Mouse (Mus musculus): ENCODE measurements at regions not wholly inside any gene's neighbourhood (a gene's known extent, or its start where the extent isn't known, plus 50 kb on each side); places are given as distances from the start of the nearest gene placed in this dataset.

GRCm38 (mm10) chr12:119034828-119035227 lies 68.6 kb upstream of the Abcb5 start:
- intact Hi-C loops (cut with DNase I): no loop called here
- no peak for DNase-seq (ENCODE audit: low spot score)

- no peak for DNase-seq (ENCODE audit: low spot score)
- intact Hi-C loops (cut with DNase I): no loop called here
Observed at GRCm38 (mm10) chr12:119028711-119029110, 62.5 kb upstream of the Abcb5 start.

GRCm38 (mm10) chr12:119028161-119028560 lies 61.9 kb upstream of the Abcb5 start:
- intact Hi-C loops (cut with DNase I): no loop called here
- DNase-seq (ENCODE audit: low spot score): no peak

GRCm38 (mm10) chr12:119027701-119028100 lies 61.5 kb upstream of the Abcb5 start:
- no peak for DNase-seq (ENCODE audit: low spot score)
- intact Hi-C loops (cut with DNase I): loop anchor here (2.0 kb wide), 1 partner anchor 299 kb away; no protein-coding TSS in a partner anchor

- intact Hi-C loops (cut with DNase I): loop anchor here (2.0 kb wide), 1 partner anchor 300 kb away; no protein-coding TSS in a partner anchor
- peak; percentile 4 for DNase-seq (ENCODE audit: low spot score)
Observed at GRCm38 (mm10) chr12:119026311-119026710, 60.1 kb upstream of the Abcb5 start.

- DNase-seq (ENCODE audit: low spot score): no peak
- intact Hi-C loops (cut with DNase I): no loop called here
Observed at GRCm38 (mm10) chr12:119024063-119024462, 57.8 kb upstream of the Abcb5 start.

Data from heart, postnatal 25 days (tissue).